8 mouse cellular contexts compared by ENCODE assay signal in genomic region chrX:101085920-101086319, GRCm38 (mm10). TPM values are rescaled to one million over a fixed set of nuclear protein-coding genes. Genes with fewer than 3 reads are reported as not detected.
A peak's percentile ranks its signal among the peaks of the same experiment; 100 is the strongest.
DNase-seq lines count a peak whose midpoint lies in the region; ATAC-seq and TF ChIP-seq lines count a peak whose summit lies in the region.

TSS of gene Slc7a3 (minus strand) at chrX:101086020.

- no peak for DNase-seq in layer of hippocampus, adult 2 months (ENCODE audit: low spot score in 2 of 2)
- DNase-seq in layer of hippocampus, postnatal 25 days (ENCODE audit: extremely low spot score in 1 of 2, low spot score in 1 of 2) = no peak
- DNase-seq in embryonic facial prominence, embryonic 10.5 days (ENCODE audit: low spot score) = no peak
- DNase-seq in Muller cell, postnatal 12 days (ENCODE audit: inconsistent ontology term) = no peak
- no peak for DNase-seq in right cerebral cortex, postnatal 25 days
- no peak for DNase-seq in left cerebral cortex, adult 11 months (ENCODE audit: low spot score)

- WGBS in embryonic facial prominence, embryonic 10.5 days = 52% methylated on average over 11 of the region's 11 CpGs
- 29% methylated on average over 11 of the region's 11 CpGs for whole genome bisulfite sequencing in hindbrain, embryonic 16.5 days
- WGBS in midbrain, embryonic 16.5 days = 39% methylated on average over 11 of the region's 11 CpGs

- H3K27me3 ChIP-seq in embryonic facial prominence, embryonic 10.5 days (replicated peaks; ENCODE audit: low read depth, poor library complexity, severe bottlenecking) = peaks cover 59% of the 10 kb centered on the region
- no peaks in the 10 kb centered on the region; the same call in 1 of the 2 replicates for H3K27me3 ChIP-seq in hindbrain, embryonic 16.5 days (replicated peaks; ENCODE audit: control insufficient read depth, insufficient read depth, low read length)
- H3K27me3 ChIP-seq in midbrain, embryonic 16.5 days (ENCODE audit: control insufficient read depth, insufficient read depth, low read depth, low read length) = no peaks in the 10 kb centered on the region; the same call in 1 of the 2 replicates

- no peak within 1 kb of the TSS for H3K27ac ChIP-seq in layer of hippocampus, adult 2 months
- no peak within 1 kb of the TSS for H3K27ac ChIP-seq in embryonic facial prominence, embryonic 10.5 days (replicated peaks)
- H3K27ac ChIP-seq in hindbrain, embryonic 16.5 days (ENCODE audit: low read depth, low read length) = no peak within 1 kb of the TSS
- no peak within 1 kb of the TSS for H3K27ac ChIP-seq in midbrain, embryonic 16.5 days (ENCODE audit: low read length)

- 0 out of 2 replicates have a peak, but pooled peaks cover 4% of the 10 kb centered on the region for H3K4me1 ChIP-seq in embryonic facial prominence, embryonic 10.5 days
- no peaks in the 10 kb centered on the region for H3K4me1 ChIP-seq in hindbrain, embryonic 16.5 days (ENCODE audit: control insufficient read depth, insufficient read depth, low read depth, low read length)
- no peaks in the 10 kb centered on the region for H3K4me1 ChIP-seq in midbrain, embryonic 16.5 days (ENCODE audit: control insufficient read depth, insufficient read depth, low read length)

- TF ChIP-seq CTCF in layer of hippocampus, adult 2 months (conservative IDR thresholded peaks at IDR 0.05) = no peak

- H3K9me3 ChIP-seq in embryonic facial prominence, embryonic 10.5 days = no peaks in the 10 kb centered on the region
- H3K9me3 ChIP-seq in hindbrain, embryonic 16.5 days (ENCODE audit: control insufficient read depth, low read length) = no peaks in the 10 kb centered on the region
- H3K9me3 ChIP-seq in midbrain, embryonic 16.5 days (replicated peaks; ENCODE audit: control insufficient read depth, low read length, poor library complexity, severe bottlenecking) = no peaks in the 10 kb centered on the region

- peak within 1 kb of the TSS; percentile 44 for H3K4me3 ChIP-seq in layer of hippocampus, adult 2 months
- H3K4me3 ChIP-seq in embryonic facial prominence, embryonic 10.5 days = peak within 1 kb of the TSS; percentile 52
- H3K4me3 ChIP-seq in hindbrain, embryonic 16.5 days (ENCODE audit: low read length) = peak within 1 kb of the TSS; percentile 38
- peak within 1 kb of the TSS; percentile 39 for H3K4me3 ChIP-seq in midbrain, embryonic 16.5 days (ENCODE audit: low read depth, low read length)

- H3K9ac ChIP-seq in hindbrain, embryonic 16.5 days (ENCODE audit: low read depth, low read length) = peak within 1 kb of the TSS; percentile 27
- peak within 1 kb of the TSS; percentile 41; the same call in 1 of the 2 replicates for H3K9ac ChIP-seq in midbrain, embryonic 16.5 days (ENCODE audit: low read depth, low read length)

- H3K36me3 ChIP-seq in embryonic facial prominence, embryonic 10.5 days (replicated peaks) = no peaks in the 10 kb centered on the region
- H3K36me3 ChIP-seq in hindbrain, embryonic 16.5 days (ENCODE audit: control insufficient read depth, insufficient read depth, low read length) = no peaks in the 10 kb centered on the region
- no peaks in the 10 kb centered on the region for H3K36me3 ChIP-seq in midbrain, embryonic 16.5 days (ENCODE audit: control insufficient read depth, insufficient read depth, low read length)

- H3K4me2 ChIP-seq in hindbrain, embryonic 16.5 days (ENCODE audit: low read length) = peak within 1 kb of the TSS; percentile 69
- peak within 1 kb of the TSS; percentile 64 for H3K4me2 ChIP-seq in midbrain, embryonic 16.5 days (ENCODE audit: low read length)

- ATAC-seq in hindbrain, embryonic 16.5 days = no peak
- ATAC-seq in midbrain, embryonic 16.5 days = no peak

RNA-seq across cellular contexts. Expression of gene Slc7a3, which starts in this region (rescaled TPM):
- total RNA-seq in layer of hippocampus, adult 2 months (2021) = 1 to 10 TPM; 4.9 to 5.4 TPM
- total RNA-seq in layer of hippocampus, postnatal 25 days (2021) = 1 to 10 TPM; 5.0 to 5.4 TPM
- polyA plus RNA-seq in embryonic facial prominence, embryonic 10.5 days (2016; fragmentation: Nextera tagmentation; extraction: Ambion mirVana) = 0.92 and 1.2 TPM in 2 replicates
- polyA plus RNA-seq in hindbrain, embryonic 16.5 days (2015; fragmentation: Nextera tagmentation; extraction: Ambion mirVana) = 10.2 and 13.4 TPM in 2 replicates
- 9.3 and 20.2 TPM in 2 replicates for polyA plus RNA-seq in midbrain, embryonic 16.5 days (2015; fragmentation: Nextera tagmentation; extraction: Ambion mirVana)
